Mouse (Mus musculus) midbrain, postnatal 0 days (tissue): ENCODE data around the gene Golm1. TPM values are rescaled to one million over a fixed set of nuclear protein-coding genes. Genes with fewer than 3 reads are reported as not detected.
"Not testable (repeated sequence)": the region's sequence is repeated elsewhere in the genome, so short reads cannot be mapped to it uniquely, and the experiment has no call there.

ENCODE experiments used
- ATAC-seq: fragments of 200-750 bp; cut with Nextera tagmentation; 2 replicates; pipeline ENCODE4 v1.8.0; 2017; ENCODE audit warnings: moderate number of reproducible peaks, mild to moderate bottlenecking, moderate TSS enrichment, moderate library complexity; ENCODE audit not compliant: low FRiP score
- DNase-seq: peaks from one replicate; pipeline ENCODE4 v3.0.0-alpha.2; 2015; ENCODE audit warnings: low spot score
- H3K27ac ChIP-seq: fragments of 300-500 bp; sonication (generic); 2 replicates; pipeline ENCODE4 v1.5.1; 2014; ENCODE audit warnings: low read depth, mild to moderate bottlenecking, low read length, mixed read lengths
- H3K27me3 ChIP-seq: fragments of 300-500 bp; sonication (generic); 2 replicates; pipeline ENCODE4 v1.6.1; 2014; ENCODE audit warnings: low read length, control low read depth, mixed read lengths; ENCODE audit not compliant: insufficient read depth
- H3K36me3 ChIP-seq: fragments of 300-500 bp; sonication (generic); 2 replicates; pipeline ENCODE4 v1.6.1; 2014; ENCODE audit warnings: low read length, control low read depth, mixed read lengths; ENCODE audit not compliant: insufficient read depth
- H3K4me1 ChIP-seq: fragments of 300-500 bp; sonication (generic); 2 replicates; pipeline ENCODE4 v1.6.1; 2014; ENCODE audit warnings: mild to moderate bottlenecking, control low read depth, antibody characterized with exemption, low read length, mixed read lengths; ENCODE audit not compliant: insufficient read depth
- H3K4me2 ChIP-seq: fragments of 300-500 bp; sonication (generic); 2 replicates; pipeline ENCODE4 v1.6.1; 2014; ENCODE audit warnings: low read depth, mild to moderate bottlenecking, low read length, mixed read lengths; ENCODE audit not compliant: poor library complexity, severe bottlenecking
- H3K4me3 ChIP-seq: fragments of 300-500 bp; sonication (generic); 2 replicates; pipeline ENCODE4 v1.5.1; 2014; ENCODE audit warnings: low read depth, mild to moderate bottlenecking, low read length, moderate library complexity
- H3K9ac ChIP-seq: fragments of 300-500 bp; sonication (generic); replicated peaks from 2 replicates; pipeline ENCODE4 v1.6.1; 2014; ENCODE audit warnings: mild to moderate bottlenecking, low read length, moderate library complexity, mixed read lengths; ENCODE audit not compliant: poor library complexity, severe bottlenecking
- H3K9me3 ChIP-seq: fragments of 300-500 bp; sonication (generic); 2 replicates; pipeline ENCODE4 v1.6.1; 2016; ENCODE audit warnings: low read length, control low read depth
- CTCF ChIP-seq: IDR thresholded peaks from 2 replicates; pipeline ENCODE4 v1.5.1; 2016; ENCODE audit warnings: antibody characterized with exemption, mild to moderate bottlenecking
- WGBS: fragments of 180-500 bp; shearing (Covaris S2); extraction: QIAGEN DNeasy Blood & Tissue Kit; methylation state at CpG from one replicate; pipeline ENCODE4 v1.1.7; 2014; 5-methylcytosine and 5-hydroxymethylcytosine counted together
- polyA plus RNA-seq: library from polyadenylated mRNA; unstranded; fragments of >200 nt; fragmentation: Nextera tagmentation; extraction: Ambion mirVana; gene quantifications from 2 replicates; pipeline ENCODE4 v1.2.1, GENCODE M21; 2015
- total RNA-seq: library from RNA; depleted of rRNA; stranded (reverse); fragments of >200 nt; gene quantifications from 2 replicates; pipeline ENCODE4 v1.2.3, GENCODE M21; 2014

The Golm1 gene
- total and polyA plus RNA-seq, 2 experiments from 2014 or later, result 13.0 to 15.3 TPM

- 90% methylated on average over 15 of the region's 15 CpGs for WGBS
- Histone ChIP-seq H3K4me3 (no peak within 1 kb of the TSS), H3K9me3 (no peaks in the 10 kb centered on the region), H3K4me2 (no peak within 1 kb of the TSS), H3K9ac (no peak within 1 kb of the TSS), H3K27me3 (no peaks in the 10 kb centered on the region), H3K27ac (no peak within 1 kb of the TSS), H3K4me1 (no peaks in the 10 kb centered on the region), H3K36me3 (no peaks in the 10 kb centered on the region)
- no peak for DNase-seq
- no peak for TF ChIP-seq CTCF
- no peak for ATAC-seq
These were observed 34.6 kb upstream of the Golm1 start, which contains the start of gene Spata31d1a for GRCm38 (mm10) chr13:59710230-59710629. Gene Spata31d1a (minus strand): TSS chr13:59710330.

- H3K4me1 ChIP-seq, result no peaks in the 10 kb centered on the region
- no peak overlapping the region for H3K4me3 ChIP-seq
- no peaks in the 10 kb centered on the region for H3K27me3 ChIP-seq
- H3K9me3 ChIP-seq, result no peaks in the 10 kb centered on the region
- DNase-seq (no peak), ATAC-seq (0 out of 2 replicates have a peak, but pooled peaks have one; percentile 31)
- TF ChIP-seq CTCF, result peak; percentile 65
- H3K4me2 ChIP-seq, result no peak overlapping the region
- no peaks in the 10 kb centered on the region for H3K36me3 ChIP-seq
- H3K27ac ChIP-seq, result no peak overlapping the region
- H3K9ac ChIP-seq, result no peak overlapping the region
- WGBS, result 48% methylated on average over 12 of the region's 12 CpGs
These were observed 29.0 kb upstream of the Golm1 start for GRCm38 (mm10) chr13:59704562-59704961.

GRCm38 (mm10) chr13:59703514-59703913, 27.9 kb upstream of the Golm1 start:
- Histone ChIP-seq H3K4me1 (no peaks in the 10 kb centered on the region), H3K27me3 (no peaks in the 10 kb centered on the region), H3K9me3 (no peaks in the 10 kb centered on the region), H3K27ac (no peak overlapping the region), H3K9ac (no peak overlapping the region), H3K4me2 (no peak overlapping the region), H3K36me3 (no peaks in the 10 kb centered on the region), H3K4me3 (no peak overlapping the region)
- no peak for TF ChIP-seq CTCF
- WGBS, result 93% methylated on average over 12 of the region's 12 CpGs
- no peak for DNase-seq
- ATAC-seq, result no peak

- H3K9ac ChIP-seq, ATAC-seq, H3K36me3 ChIP-seq, H3K27me3 ChIP-seq, H3K4me3 ChIP-seq, H3K27ac ChIP-seq, H3K9me3 ChIP-seq, H3K4me2 ChIP-seq, H3K4me1 ChIP-seq, DNase-seq: not testable (repeated sequence)
- WGBS, result 20% methylated on average over 1 of the region's 1 CpGs
These were observed 24.5 kb upstream of the Golm1 start for GRCm38 (mm10) chr13:59700137-59700536.

DNA sequence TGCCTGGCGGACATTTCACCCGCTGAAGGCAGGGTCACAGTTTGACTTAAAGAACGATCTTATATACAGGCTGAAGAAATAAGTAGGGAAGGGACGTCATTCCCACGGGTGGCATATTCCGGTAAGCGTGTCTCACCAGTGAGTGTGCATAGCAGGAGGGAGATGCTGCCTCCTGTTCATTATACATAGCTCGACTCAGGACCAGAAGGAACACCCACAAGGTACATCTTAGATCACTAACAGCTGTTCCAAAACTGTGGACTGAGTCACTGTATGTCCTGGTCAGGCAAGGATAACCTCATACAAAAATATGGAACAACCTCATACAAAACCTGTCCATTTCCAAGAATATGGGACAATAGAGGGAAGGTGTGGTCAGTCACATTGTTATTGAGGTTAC, 23.5 kb upstream of the Golm1 start:
- no peak overlapping the region for H3K27ac ChIP-seq
- 95% methylated on average over 8 of the region's 8 CpGs for WGBS
- DNase-seq (no peak), ATAC-seq (no peak)
- TF ChIP-seq CTCF, result no peak
- H3K4me3 ChIP-seq, result no peak overlapping the region
- no peaks in the 10 kb centered on the region for H3K9me3 ChIP-seq
- H3K4me1 ChIP-seq, result no peaks in the 10 kb centered on the region
- H3K4me2 ChIP-seq, result no peak overlapping the region
- no peaks in the 10 kb centered on the region for H3K36me3 ChIP-seq
- H3K9ac ChIP-seq, result no peak overlapping the region
- H3K27me3 ChIP-seq, result no peaks in the 10 kb centered on the region

GRCm38 (mm10) chr13:59695781-59696180, 20.2 kb upstream of the Golm1 start:
- DNase-seq (no peak), ATAC-seq (no peak)
- Histone ChIP-seq H3K9ac (no peak overlapping the region), H3K4me3 (no peak overlapping the region), H3K9me3 (no peaks in the 10 kb centered on the region), H3K27ac (no peak overlapping the region), H3K27me3 (no peaks in the 10 kb centered on the region), H3K36me3 (no peaks in the 10 kb centered on the region), H3K4me2 (no peak overlapping the region), H3K4me1 (no peaks in the 10 kb centered on the region)
- no peak for TF ChIP-seq CTCF
- WGBS, result 90% methylated on average over 7 of the region's 7 CpGs
